Mouse (Mus musculus) cerebellum, adult 2 months (tissue): Measurements from ENCODE around the gene BC051019.

Experiments
- CTCF ChIP-seq: fragments of 200-500 bp; IDR thresholded peaks from 2 replicates; pipeline ENCODE4 v1.5.1; 2011; ENCODE audit warnings: low read depth, mild to moderate bottlenecking, control low read depth, low read length, moderate library complexity, borderline replicate concordance; ENCODE audit not compliant: insufficient read depth
- POLR2A ChIP-seq: fragments of 200-500 bp; IDR thresholded peaks from 2 replicates; pipeline ENCODE4 v1.6.1; 2011; ENCODE audit warnings: low read length, control low read depth, borderline replicate concordance; ENCODE audit not compliant: insufficient read depth

DNA sequence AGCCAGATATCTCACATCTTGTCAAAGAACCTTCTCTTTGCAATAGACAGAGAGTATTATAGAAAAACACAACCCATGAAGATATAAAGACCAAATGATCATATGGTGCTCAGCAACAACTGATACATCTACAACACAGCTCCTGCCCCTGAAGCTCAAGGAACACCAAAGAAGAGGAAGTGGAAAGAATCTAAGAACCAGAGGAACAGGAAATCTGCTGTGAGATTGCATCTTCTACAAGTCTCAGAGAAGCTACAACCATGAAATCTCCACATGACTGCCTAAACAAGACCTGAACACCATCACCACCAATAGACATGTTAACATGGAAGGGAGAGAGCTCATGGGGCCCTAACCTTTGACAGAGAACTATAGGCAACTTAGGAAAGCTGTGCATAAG lies 48.6 kb upstream of the BC051019 start:
- no peak for TF ChIP-seq CTCF
- no peak for TF ChIP-seq POLR2A
